8 mouse cellular contexts compared by ENCODE assay signal in genomic region chr13:55404853-55405782, GRCm38 (mm10). TPM values are rescaled to one million over a fixed set of nuclear protein-coding genes. Genes with fewer than 3 reads are reported as not detected.
A peak's percentile ranks its signal among the peaks of the same experiment; 100 is the strongest.
DNase-seq lines count a peak whose midpoint lies in the region; ATAC-seq and TF ChIP-seq lines count a peak whose summit lies in the region.

No protein-coding gene starts in this region.

- no peak overlapping the region for H3K4me3 ChIP-seq in heart, embryonic 16.5 days (ENCODE audit: low read length)
- no peak overlapping the region for H3K4me3 ChIP-seq in liver, embryonic 16.5 days (ENCODE audit: low read depth, low read length)
- no peak overlapping the region for H3K4me3 ChIP-seq in neural tube, embryonic 12.5 days
- H3K4me3 ChIP-seq in stomach, postnatal 0 days (ENCODE audit: low read depth, low read length) = no peak overlapping the region

- peak; percentile 98 for TF ChIP-seq CTCF in brain, embryonic 14.5 days (IDR thresholded peaks at IDR 0.05; ENCODE audit: borderline replicate concordance, extremely low read depth, insufficient read depth, insufficient read length)
- TF ChIP-seq CTCF in stomach, postnatal 0 days (IDR thresholded peaks at IDR 0.05; ENCODE audit: low read depth) = peak; percentile 95

- peak; percentile 96 for ATAC-seq in CD4-positive, CD25-positive, alpha-beta regulatory T cell, adult 4 months
- peak; percentile 76 for ATAC-seq in erythroblast, adult 5-6 weeks (replicated peaks; ENCODE audit: low FRiP score, poor library complexity, severe bottlenecking)
- peak; percentile 75 for ATAC-seq in heart, embryonic 16.5 days (replicated peaks; ENCODE audit: extremely low read depth, insufficient read depth, low FRiP score)
- ATAC-seq in liver, embryonic 16.5 days (ENCODE audit: low read depth) = peak; percentile 65
- ATAC-seq in neural tube, embryonic 12.5 days (ENCODE audit: low FRiP score, low read depth) = peak; percentile 90
- ATAC-seq in stomach, postnatal 0 days (ENCODE audit: low FRiP score, low TSS enrichment) = peak; percentile 76

- H3K4me1 ChIP-seq in heart, embryonic 16.5 days (ENCODE audit: control insufficient read depth, insufficient read depth, low read length) = no peaks in the 10 kb centered on the region
- no peaks in the 10 kb centered on the region; the same call in 1 of the 2 replicates for H3K4me1 ChIP-seq in liver, embryonic 16.5 days (ENCODE audit: control insufficient read depth, low read depth, low read length)
- peaks cover 10% of the 10 kb centered on the region; the same call in 1 of the 2 replicates for H3K4me1 ChIP-seq in neural tube, embryonic 12.5 days
- H3K4me1 ChIP-seq in stomach, postnatal 0 days (replicated peaks; ENCODE audit: control insufficient read depth, insufficient read depth) = 0 out of 2 replicates have a peak, but pooled peaks cover 3% of the 10 kb centered on the region

- 11% methylated on average over 11 of the region's 11 CpGs for WGBS in heart, embryonic 16.5 days
- WGBS in liver, embryonic 16.5 days (ENCODE audit: insufficient replicate concordance) = 6% methylated on average over 11 of the region's 11 CpGs
- 14% methylated on average over 11 of the region's 11 CpGs for WGBS in neural tube, embryonic 12.5 days
- 8% methylated on average over 11 of the region's 11 CpGs for WGBS in stomach, postnatal 0 days

- peak; percentile 95 for DNase-seq in brain, embryonic 14.5 days (ENCODE audit: low read depth)
- peak; percentile 65 to 88 for DNase-seq in kidney, postnatal 36 days
- peak; percentile 69 for DNase-seq in stomach, postnatal 0 days (ENCODE audit: low spot score)

- H3K4me2 ChIP-seq in heart, embryonic 16.5 days (ENCODE audit: low read depth, low read length) = no peak overlapping the region; the same call in 1 of the 2 replicates
- H3K4me2 ChIP-seq in liver, embryonic 16.5 days (ENCODE audit: low read depth, low read length) = no peak overlapping the region
- peak overlapping the region; percentile 33; the same call in 1 of the 2 replicates for H3K4me2 ChIP-seq in neural tube, embryonic 12.5 days (replicated peaks)
- H3K4me2 ChIP-seq in stomach, postnatal 0 days (replicated peaks; ENCODE audit: low read depth) = no peak overlapping the region

- no peaks in the 10 kb centered on the region for H3K36me3 ChIP-seq in heart, embryonic 16.5 days (ENCODE audit: control insufficient read depth, insufficient read depth)
- no peaks in the 10 kb centered on the region for H3K36me3 ChIP-seq in liver, embryonic 16.5 days (ENCODE audit: control insufficient read depth, insufficient read depth)
- no peaks in the 10 kb centered on the region for H3K36me3 ChIP-seq in neural tube, embryonic 12.5 days
- H3K36me3 ChIP-seq in stomach, postnatal 0 days (ENCODE audit: control insufficient read depth, insufficient read depth, low read length) = no peaks in the 10 kb centered on the region

- TF ChIP-seq EP300 in stomach, postnatal 0 days (optimal IDR thresholded peaks at IDR 0.05) = no peak

- no peaks in the 10 kb centered on the region for H3K9me3 ChIP-seq in heart, embryonic 16.5 days (replicated peaks; ENCODE audit: control insufficient read depth, low read length)
- no peaks in the 10 kb centered on the region for H3K9me3 ChIP-seq in liver, embryonic 16.5 days (replicated peaks; ENCODE audit: control insufficient read depth, low read length)
- no peaks in the 10 kb centered on the region for H3K9me3 ChIP-seq in neural tube, embryonic 12.5 days
- no peaks in the 10 kb centered on the region for H3K9me3 ChIP-seq in stomach, postnatal 0 days (ENCODE audit: control insufficient read depth, low read length)

- peaks cover 60% of the 10 kb centered on the region for H3K27me3 ChIP-seq in heart, embryonic 16.5 days (ENCODE audit: control insufficient read depth, insufficient read depth, low read length)
- peaks cover 31% of the 10 kb centered on the region for H3K27me3 ChIP-seq in liver, embryonic 16.5 days (ENCODE audit: control insufficient read depth, insufficient read depth, low read depth, low read length)
- H3K27me3 ChIP-seq in neural tube, embryonic 12.5 days (replicated peaks) = 0 out of 2 replicates have a peak, but pooled peaks cover 8% of the 10 kb centered on the region
- H3K27me3 ChIP-seq in stomach, postnatal 0 days (ENCODE audit: control insufficient read depth, insufficient read depth, low read length) = no peaks in the 10 kb centered on the region

- no peak for TF ChIP-seq POLR2A in brain, embryonic 14.5 days (IDR thresholded peaks at IDR 0.05; ENCODE audit: borderline replicate concordance, extremely low read depth, insufficient read depth, insufficient read length, poor library complexity, severe bottlenecking)

- no peak overlapping the region for H3K27ac ChIP-seq in heart, embryonic 16.5 days (ENCODE audit: low read length)
- no peak overlapping the region for H3K27ac ChIP-seq in liver, embryonic 16.5 days (ENCODE audit: low read length)
- no peak overlapping the region for H3K27ac ChIP-seq in neural tube, embryonic 12.5 days
- H3K27ac ChIP-seq in stomach, postnatal 0 days (replicated peaks) = no peak overlapping the region

- no peak overlapping the region for H3K9ac ChIP-seq in heart, embryonic 16.5 days (ENCODE audit: low read length)
- no peak overlapping the region for H3K9ac ChIP-seq in liver, embryonic 16.5 days (ENCODE audit: low read depth, low read length)
- no peak overlapping the region; the same call in 1 of the 2 replicates for H3K9ac ChIP-seq in neural tube, embryonic 12.5 days
- no peak overlapping the region for H3K9ac ChIP-seq in stomach, postnatal 0 days (ENCODE audit: low read length)

RNA-seq across cellular contexts. Expression of gene Slc34a1, which starts 7.1 kb away (rescaled TPM):
- not detected for polyA plus RNA-seq in CD4-positive, CD25-positive, alpha-beta regulatory T cell, adult 4 months (2017; shearing (Covaris generic))
- polyA plus RNA-seq in brain, embryonic 14.5 days (2012; rRNA removed) = 0.06 and 0.10 TPM in 2 replicates
- total RNA-seq in erythroblast, adult 5-6 weeks (2015; ENCODE audit: low replicate concordance) = not detected in 2 replicates
- not detected in 2 replicates for total RNA-seq in erythroblast, adult 5-6 weeks (2017; ENCODE audit: low replicate concordance)
- polyA plus RNA-seq in heart, embryonic 16.5 days (2015; fragmentation: Nextera tagmentation; extraction: Ambion mirVana) = not detected in 2 replicates
- 0.15 TPM in 1 of 2 replicates, not detected in the other for polyA plus RNA-seq in liver, embryonic 16.5 days (2015; fragmentation: Nextera tagmentation; extraction: Ambion mirVana)
- 0.22 TPM in 2 replicates for polyA plus RNA-seq in neural tube, embryonic 12.5 days (2016; fragmentation: Nextera tagmentation; extraction: Ambion mirVana)
- polyA plus RNA-seq in stomach, postnatal 0 days (2015; fragmentation: Nextera tagmentation; extraction: Ambion mirVana) = not detected in 2 replicates

RNA-seq across cellular contexts. Expression of gene Pfn3, which starts 9.9 kb away (rescaled TPM):
- polyA plus RNA-seq in CD4-positive, CD25-positive, alpha-beta regulatory T cell, adult 4 months (2017; shearing (Covaris generic)) = not detected
- polyA plus RNA-seq in brain, embryonic 14.5 days (2012; rRNA removed) = 0.51 and 0.66 TPM in 2 replicates
- not detected in 2 replicates for total RNA-seq in erythroblast, adult 5-6 weeks (2015; ENCODE audit: low replicate concordance)
- total RNA-seq in erythroblast, adult 5-6 weeks (2017; ENCODE audit: low replicate concordance) = not detected in 2 replicates
- polyA plus RNA-seq in heart, embryonic 16.5 days (2015; fragmentation: Nextera tagmentation; extraction: Ambion mirVana) = not detected in 2 replicates
- polyA plus RNA-seq in liver, embryonic 16.5 days (2015; fragmentation: Nextera tagmentation; extraction: Ambion mirVana) = not detected in 2 replicates
- polyA plus RNA-seq in neural tube, embryonic 12.5 days (2016; fragmentation: Nextera tagmentation; extraction: Ambion mirVana) = not detected in 2 replicates
- polyA plus RNA-seq in stomach, postnatal 0 days (2015; fragmentation: Nextera tagmentation; extraction: Ambion mirVana) = not detected in 2 replicates

RNA-seq across cellular contexts. Expression of gene F12, which starts 21.5 kb away (rescaled TPM):
- polyA plus RNA-seq in CD4-positive, CD25-positive, alpha-beta regulatory T cell, adult 4 months (2017; shearing (Covaris generic)) = not detected
- polyA plus RNA-seq in brain, embryonic 14.5 days (2012; rRNA removed) = 0.13 and 0.26 TPM in 2 replicates
- total RNA-seq in erythroblast, adult 5-6 weeks (2015; ENCODE audit: low replicate concordance) = not detected in 2 replicates
- total RNA-seq in erythroblast, adult 5-6 weeks (2017; ENCODE audit: low replicate concordance) = not detected in 2 replicates
- 0.25 TPM in 1 of 2 replicates, not detected in the other for polyA plus RNA-seq in heart, embryonic 16.5 days (2015; fragmentation: Nextera tagmentation; extraction: Ambion mirVana)
- 147 and 184 TPM in 2 replicates for polyA plus RNA-seq in liver, embryonic 16.5 days (2015; fragmentation: Nextera tagmentation; extraction: Ambion mirVana)
- polyA plus RNA-seq in neural tube, embryonic 12.5 days (2016; fragmentation: Nextera tagmentation; extraction: Ambion mirVana) = 0.17 TPM in 1 of 2 replicates, not detected in the other
- polyA plus RNA-seq in stomach, postnatal 0 days (2015; fragmentation: Nextera tagmentation; extraction: Ambion mirVana) = 0.41 and 0.68 TPM in 2 replicates

RNA-seq across cellular contexts. Expression of gene Rgs14, which starts 35.6 kb away (rescaled TPM):
- 10 to 100 TPM; 71.0 to 88.5 TPM for polyA plus RNA-seq in CD4-positive, CD25-positive, alpha-beta regulatory T cell, adult 4 months (2017; shearing (Covaris generic))
- 0.51 and 0.69 TPM in 2 replicates for polyA plus RNA-seq in brain, embryonic 14.5 days (2012; rRNA removed)
- total RNA-seq in erythroblast, adult 5-6 weeks (2015; ENCODE audit: low replicate concordance) = 9.0 and 14.2 TPM in 2 replicates
- total RNA-seq in erythroblast, adult 5-6 weeks (2017; ENCODE audit: low replicate concordance) = 7.8 and 7.9 TPM in 2 replicates
- 1.4 and 2.4 TPM in 2 replicates for polyA plus RNA-seq in heart, embryonic 16.5 days (2015; fragmentation: Nextera tagmentation; extraction: Ambion mirVana)
- polyA plus RNA-seq in liver, embryonic 16.5 days (2015; fragmentation: Nextera tagmentation; extraction: Ambion mirVana) = 2.8 and 3.2 TPM in 2 replicates
- 0.52 and 1.0 TPM in 2 replicates for polyA plus RNA-seq in neural tube, embryonic 12.5 days (2016; fragmentation: Nextera tagmentation; extraction: Ambion mirVana)
- 0.51 and 0.73 TPM in 2 replicates for polyA plus RNA-seq in stomach, postnatal 0 days (2015; fragmentation: Nextera tagmentation; extraction: Ambion mirVana)

RNA-seq across cellular contexts. Expression of gene Grk6, which starts 39.8 kb away (rescaled TPM):
- 10 to 100 TPM; 26.4 to 36.7 TPM for polyA plus RNA-seq in CD4-positive, CD25-positive, alpha-beta regulatory T cell, adult 4 months (2017; shearing (Covaris generic))
- 79.6 and 92.1 TPM in 2 replicates for polyA plus RNA-seq in brain, embryonic 14.5 days (2012; rRNA removed)
- total RNA-seq in erythroblast, adult 5-6 weeks (2015; ENCODE audit: low replicate concordance) = 24.2 and 25.2 TPM in 2 replicates
- 33.4 and 38.2 TPM in 2 replicates for total RNA-seq in erythroblast, adult 5-6 weeks (2017; ENCODE audit: low replicate concordance)
- 11.4 and 19.4 TPM in 2 replicates for polyA plus RNA-seq in heart, embryonic 16.5 days (2015; fragmentation: Nextera tagmentation; extraction: Ambion mirVana)
- polyA plus RNA-seq in liver, embryonic 16.5 days (2015; fragmentation: Nextera tagmentation; extraction: Ambion mirVana) = 10.4 and 12.1 TPM in 2 replicates
- polyA plus RNA-seq in neural tube, embryonic 12.5 days (2016; fragmentation: Nextera tagmentation; extraction: Ambion mirVana) = 51.8 and 52.4 TPM in 2 replicates
- 17.7 and 19.0 TPM in 2 replicates for polyA plus RNA-seq in stomach, postnatal 0 days (2015; fragmentation: Nextera tagmentation; extraction: Ambion mirVana)

Comparison
In these comparisons a context has a peak if more than half of its experiments do, and no peak if none do; other contexts are left out.
1. RNA of gene F12, which starts 21.5 kb away (polyA plus RNA-seq): 147 to 184 TPM in liver, embryonic 16.5 days; 0.41 to 0.68 TPM in stomach, postnatal 0 days, 0.13 to 0.26 TPM in brain, embryonic 14.5 days, 0.25 TPM in heart, embryonic 16.5 days, not detected in CD4-positive, CD25-positive, alpha-beta regulatory T cell, adult 4 months and 0.17 TPM in neural tube, embryonic 12.5 days; every median in the first group is over 10 times any median in the second.
2. Peak in every context shown above with its lines, with median percentiles within 50 percentile points of each other: ATAC-seq and DNase-seq.